Mouse (Mus musculus) limb, embryonic 14.5 days (tissue): Measurements from ENCODE around the gene Cdc14b. TPM values are rescaled to one million over a fixed set of nuclear protein-coding genes. Genes with fewer than 3 reads are reported as not detected.
A peak's percentile ranks its signal among the peaks of the same experiment; 100 is the strongest.

Experiments used
- ATAC-seq: fragments of 200-750 bp; cut with Nextera tagmentation; 2 replicates; pipeline ENCODE4 v1.8.0; 2017; ENCODE audit warnings: low read depth, moderate number of reproducible peaks, moderate TSS enrichment; ENCODE audit not compliant: low FRiP score
- DNase-seq: peaks from one replicate; pipeline ENCODE4 v3.0.0-alpha.2; 2015; ENCODE audit warnings: low spot score
- H3K27ac ChIP-seq: fragments of 300-500 bp; sonication (generic); replicated peaks from 2 replicates; pipeline ENCODE4 v1.5.1; 2014; ENCODE audit warnings: low read depth, mild to moderate bottlenecking, low read length, moderate library complexity, mixed read lengths
- H3K27me3 ChIP-seq: fragments of 300-500 bp; sonication (generic); 2 replicates; pipeline ENCODE4 v1.6.1; 2014; ENCODE audit warnings: low read length, mixed read lengths; ENCODE audit not compliant: control insufficient read depth, insufficient read depth
- H3K36me3 ChIP-seq: fragments of 300-500 bp; sonication (generic); 2 replicates; pipeline ENCODE4 v1.6.1; 2014; ENCODE audit warnings: mild to moderate bottlenecking, low read length, moderate library complexity, mixed read lengths; ENCODE audit not compliant: control insufficient read depth, insufficient read depth
- H3K4me1 ChIP-seq: fragments of 300-500 bp; sonication (generic); 2 replicates; pipeline ENCODE4 v1.6.1; 2014; ENCODE audit warnings: antibody characterized with exemption, low read length, mixed read lengths; ENCODE audit not compliant: control insufficient read depth, insufficient read depth
- H3K4me2 ChIP-seq: fragments of 300-500 bp; sonication (generic); replicated peaks from 2 replicates; pipeline ENCODE4 v1.6.1; 2014; ENCODE audit warnings: low read depth, mild to moderate bottlenecking, low read length, moderate library complexity; ENCODE audit not compliant: severe bottlenecking
- H3K4me3 ChIP-seq: fragments of 300-500 bp; sonication (generic); replicated peaks from 2 replicates; pipeline ENCODE4 v1.5.1; 2014; ENCODE audit warnings: low read length
- H3K9ac ChIP-seq: fragments of 300-500 bp; sonication (generic); 2 replicates; pipeline ENCODE4 v1.6.1; 2014; ENCODE audit warnings: mild to moderate bottlenecking, low read depth, low read length, moderate library complexity; ENCODE audit not compliant: severe bottlenecking
- H3K9me3 ChIP-seq: fragments of 300-500 bp; sonication (generic); 2 replicates; pipeline ENCODE4 v1.6.1; 2016; ENCODE audit warnings: low read length; ENCODE audit not compliant: control insufficient read depth
- POLR2A ChIP-seq: fragments of 200-500 bp; IDR thresholded peaks from 2 replicates; pipeline ENCODE4 v1.8.0; 2012; ENCODE audit warnings: inconsistent platforms, mild to moderate bottlenecking, moderate library complexity, borderline replicate concordance; ENCODE audit not compliant: insufficient read depth, insufficient read length; ENCODE audit errors: extremely low read depth
- WGBS: fragments of 180-500 bp; shearing (Covaris S2); extraction: QIAGEN DNeasy Blood & Tissue Kit; methylation state at CpG from one replicate; pipeline ENCODE4 v1.1.7; 2014; 5-methylcytosine and 5-hydroxymethylcytosine counted together
- polyA plus RNA-seq, 2 experiments: library from polyadenylated mRNA; depleted of rRNA in 1 of 2; stranded (reverse) in 1 of 2; unstranded in 1 of 2; fragments of >200 nt; fragmentation: Nextera tagmentation in 1 of 2; extraction: Ambion mirVana in 1 of 2; gene quantifications; 2 replicates each; pipeline versions ENCODE4 v1.2.1 to v1.2.3; 2012 to 2014

The Cdc14b gene
- polyA plus RNA-seq, 2 experiments, result 15.3 to 16.1 TPM

- ATAC-seq (no peak), DNase-seq (no peak)
- no peak overlapping the region for H3K4me3 ChIP-seq
- no peak overlapping the region for H3K4me2 ChIP-seq
- H3K27ac ChIP-seq, result no peak overlapping the region
- H3K9ac ChIP-seq, result no peak overlapping the region
- no peaks in the 10 kb centered on the region for H3K9me3 ChIP-seq
- H3K4me1 ChIP-seq, result peaks cover 15% of the 10 kb centered on the region
- no peak for TF ChIP-seq POLR2A
- H3K36me3 ChIP-seq, result no peaks in the 10 kb centered on the region
- 61% methylated on average over 4 of the region's 4 CpGs for WGBS
- no peaks in the 10 kb centered on the region for H3K27me3 ChIP-seq
Measured at GRCm38 (mm10) chr13:64237000-64237680, 38.0 kb downstream of the Cdc14b start.

- H3K4me1 ChIP-seq, result peaks cover 15% of the 10 kb centered on the region
- WGBS, result 35% methylated on average over 3 of the region's 3 CpGs
- no peaks in the 10 kb centered on the region for H3K27me3 ChIP-seq
- DNase-seq, result no peak
- ATAC-seq, result no peak
- no peak overlapping the region for H3K9ac ChIP-seq
- H3K9me3 ChIP-seq, result no peaks in the 10 kb centered on the region
- H3K27ac ChIP-seq, result peak overlapping the region; percentile 61
- no peak overlapping the region for H3K4me2 ChIP-seq
- TF ChIP-seq POLR2A, result no peak
- H3K4me3 ChIP-seq, result no peak overlapping the region
- no peaks in the 10 kb centered on the region for H3K36me3 ChIP-seq
Measured at GRCm38 (mm10) chr13:64235777-64236176, 39.3 kb downstream of the Cdc14b start.

- 24% methylated on average over 4 of the region's 4 CpGs for WGBS
- H3K4me1 ChIP-seq, result peaks cover 11% of the 10 kb centered on the region
- peak overlapping the region; percentile 61 for H3K27ac ChIP-seq
- no peaks in the 10 kb centered on the region for H3K27me3 ChIP-seq
- peak; percentile 67 for ATAC-seq
- no peak for TF ChIP-seq POLR2A
- H3K4me3 ChIP-seq, result no peak overlapping the region
- H3K9me3 ChIP-seq, result no peaks in the 10 kb centered on the region
- H3K36me3 ChIP-seq, result no peaks in the 10 kb centered on the region
- no peak overlapping the region for H3K4me2 ChIP-seq
- DNase-seq, result peak; percentile 70
- H3K9ac ChIP-seq, result no peak overlapping the region
Measured at GRCm38 (mm10) chr13:64235062-64235715, 39.9 kb downstream of the Cdc14b start.

- H3K4me3 ChIP-seq, result no peak overlapping the region
- H3K36me3 ChIP-seq, result no peaks in the 10 kb centered on the region
- ATAC-seq (no peak), DNase-seq (no peak)
- H3K4me1 ChIP-seq, result peaks cover 11% of the 10 kb centered on the region
- no peak for TF ChIP-seq POLR2A
- H3K27me3 ChIP-seq, result no peaks in the 10 kb centered on the region
- H3K9me3 ChIP-seq, result no peaks in the 10 kb centered on the region
- WGBS, result 89% methylated on average over 4 of the region's 4 CpGs
- peak overlapping the region; percentile 14; the same call in 1 of the 2 replicates for H3K27ac ChIP-seq
- no peak overlapping the region for H3K9ac ChIP-seq
- no peak overlapping the region for H3K4me2 ChIP-seq
Measured at GRCm38 (mm10) chr13:64233139-64233538, 42.0 kb downstream of the Cdc14b start.

DNA sequence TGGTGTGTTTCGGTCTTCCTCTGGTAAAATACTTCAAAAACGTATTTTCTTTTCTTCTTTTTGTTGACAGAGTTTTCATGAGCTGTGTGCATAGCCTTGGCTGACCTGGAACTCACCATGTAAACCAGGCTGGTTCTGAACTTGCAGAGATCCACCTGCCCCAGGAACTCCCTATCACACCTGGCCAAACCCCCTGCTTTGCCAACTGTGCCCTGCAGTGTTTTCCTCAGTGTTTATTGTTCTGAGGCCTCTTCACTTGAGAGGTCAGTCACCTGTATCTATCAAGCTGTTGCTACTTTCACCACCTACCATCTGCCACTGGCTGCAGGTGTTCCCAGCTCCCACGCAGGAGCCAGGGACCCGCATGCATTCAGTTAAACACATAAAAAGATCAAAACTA is 48.4 kb downstream of the Cdc14b start:
- DNase-seq, result no peak
- Histone ChIP-seq H3K9me3 (no peaks in the 10 kb centered on the region), H3K27me3 (no peaks in the 10 kb centered on the region), H3K36me3 (no peaks in the 10 kb centered on the region), H3K4me3 (no peak overlapping the region), H3K9ac (no peak overlapping the region), H3K4me1 (no peaks in the 10 kb centered on the region), H3K4me2 (no peak overlapping the region), H3K27ac (no peak overlapping the region)
- TF ChIP-seq POLR2A, result no peak
- WGBS, result 89% methylated on average over 4 of the region's 4 CpGs
- ATAC-seq, result no peak
